Mouse (Mus musculus) erythroblast, embryonic 14.5 days (primary cell): ENCODE measurements around the gene Nxnl1.

ENCODE experiments used
- GATA1 ChIP-seq: IDR thresholded peaks from 2 replicates; pipeline ENCODE4 v1.6.1; 2012; ENCODE audit warnings: low read length, inconsistent platforms, mixed read lengths
- TAL1 ChIP-seq: IDR thresholded peaks from 3 replicates; pipeline ENCODE4 v1.6.1; 2012; ENCODE audit warnings: low read length, inconsistent platforms, mixed read lengths

DNA sequence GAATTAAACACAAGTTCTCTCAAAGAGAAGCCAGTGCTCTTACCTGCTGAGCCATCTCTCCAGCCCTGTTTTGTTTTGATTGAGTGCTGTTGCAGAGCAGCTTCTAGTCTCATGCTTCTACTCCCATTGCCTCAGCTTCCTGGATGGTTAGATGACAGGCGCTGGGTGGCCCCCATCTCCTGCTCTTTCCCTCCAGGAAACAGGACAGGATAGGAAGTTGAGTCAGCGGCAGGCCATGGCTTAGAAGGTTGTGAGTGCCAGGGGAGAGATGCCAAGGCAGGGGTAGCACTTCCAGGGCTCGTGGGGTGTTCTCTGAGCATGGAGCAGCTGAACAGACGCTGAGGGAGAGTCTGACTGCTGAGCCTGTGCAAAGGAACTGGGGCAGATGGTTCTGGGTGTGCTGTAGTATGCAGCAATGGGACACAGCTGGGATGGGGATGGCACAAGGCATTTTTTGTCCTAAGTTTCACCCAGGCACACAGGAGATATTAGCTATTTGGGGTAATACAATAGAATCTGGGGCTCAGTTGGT, 11.5 kb upstream of the Nxnl1 start:
- TF ChIP-seq GATA1, result no peak
- no peak for TF ChIP-seq TAL1
